Mouse (Mus musculus): ENCODE results near the gene Tiprl. TPM values are rescaled to one million over a fixed set of nuclear protein-coding genes. Genes with fewer than 3 reads are reported as not detected.

Gene Tiprl
- polyA plus RNA-seq, 1 experiment from 2014 or later = 100 TPM

GRCm38 (mm10) chr1:165198951-165199350 lies 37.8 kb downstream of the Tiprl start:
- 73% methylated on average over 1 of the region's 1 CpGs for WGBS
- no peaks in the 10 kb centered on the region for H3K27me3 ChIP-seq (ENCODE audit: control insufficient read depth, insufficient read depth, low read length)
- no peak overlapping the region for H3K4me3 ChIP-seq (ENCODE audit: low read depth, low read length)
- DNase-seq (ENCODE audit: low spot score) (no peak), ATAC-seq (ENCODE audit: insufficient number of reproducible peaks, low FRiP score, low TSS enrichment, low read depth) (no peak)
- no peaks in the 10 kb centered on the region for H3K36me3 ChIP-seq (ENCODE audit: control insufficient read depth, insufficient read depth, low read length)
- H3K4me1 ChIP-seq (ENCODE audit: control insufficient read depth, insufficient read depth, low read length) = 0 out of 2 replicates have a peak, but pooled peaks cover 3% of the 10 kb centered on the region
- no peak overlapping the region for H3K27ac ChIP-seq (replicated peaks; ENCODE audit: low read depth, low read length)
- H3K9me3 ChIP-seq (ENCODE audit: control insufficient read depth, low read length) = no peaks in the 10 kb centered on the region
- no peak overlapping the region for H3K9ac ChIP-seq (ENCODE audit: low read length)
- H3K4me2 ChIP-seq (ENCODE audit: low read depth, severe bottlenecking) = no peak overlapping the region

DNA sequence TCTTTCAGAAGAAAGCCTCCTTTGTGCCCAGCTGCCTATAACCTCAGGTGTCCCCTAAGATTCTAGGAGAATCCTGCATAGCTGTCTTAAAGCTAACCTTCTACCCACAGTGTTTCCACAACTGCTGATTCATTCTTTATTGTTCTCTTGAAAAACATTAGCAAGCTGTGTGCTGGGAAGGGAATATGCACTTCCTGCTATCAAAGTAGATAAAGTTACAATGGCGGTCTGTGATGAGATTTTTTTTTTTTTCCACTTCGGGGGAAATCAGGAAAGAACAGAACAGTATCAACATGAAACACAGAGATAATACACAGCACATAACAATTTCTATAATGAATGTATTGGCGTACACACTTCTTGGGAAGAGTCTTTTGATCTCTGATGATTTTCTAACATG lies 38.9 kb downstream of the Tiprl start:
- no peak for ATAC-seq (ENCODE audit: insufficient number of reproducible peaks, low FRiP score, low TSS enrichment, low read depth)
- no peak overlapping the region for H3K9ac ChIP-seq (ENCODE audit: low read length)
- H3K4me1 ChIP-seq (ENCODE audit: control insufficient read depth, insufficient read depth, low read length) = 0 out of 2 replicates have a peak, but pooled peaks cover 3% of the 10 kb centered on the region
- no peaks in the 10 kb centered on the region for H3K9me3 ChIP-seq (ENCODE audit: control insufficient read depth, low read length)
- H3K36me3 ChIP-seq (ENCODE audit: control insufficient read depth, insufficient read depth, low read length) = no peaks in the 10 kb centered on the region
- no peak overlapping the region for H3K27ac ChIP-seq (replicated peaks; ENCODE audit: low read depth, low read length)
- H3K27me3 ChIP-seq (ENCODE audit: control insufficient read depth, insufficient read depth, low read length) = no peaks in the 10 kb centered on the region
- DNase-seq (ENCODE audit: low spot score) = no peak
- whole genome bisulfite sequencing = 90% methylated on average over 3 of the region's 3 CpGs
- no peak overlapping the region for H3K4me2 ChIP-seq (ENCODE audit: low read depth, severe bottlenecking)
- H3K4me3 ChIP-seq (ENCODE audit: low read depth, low read length) = no peak overlapping the region

DNA sequence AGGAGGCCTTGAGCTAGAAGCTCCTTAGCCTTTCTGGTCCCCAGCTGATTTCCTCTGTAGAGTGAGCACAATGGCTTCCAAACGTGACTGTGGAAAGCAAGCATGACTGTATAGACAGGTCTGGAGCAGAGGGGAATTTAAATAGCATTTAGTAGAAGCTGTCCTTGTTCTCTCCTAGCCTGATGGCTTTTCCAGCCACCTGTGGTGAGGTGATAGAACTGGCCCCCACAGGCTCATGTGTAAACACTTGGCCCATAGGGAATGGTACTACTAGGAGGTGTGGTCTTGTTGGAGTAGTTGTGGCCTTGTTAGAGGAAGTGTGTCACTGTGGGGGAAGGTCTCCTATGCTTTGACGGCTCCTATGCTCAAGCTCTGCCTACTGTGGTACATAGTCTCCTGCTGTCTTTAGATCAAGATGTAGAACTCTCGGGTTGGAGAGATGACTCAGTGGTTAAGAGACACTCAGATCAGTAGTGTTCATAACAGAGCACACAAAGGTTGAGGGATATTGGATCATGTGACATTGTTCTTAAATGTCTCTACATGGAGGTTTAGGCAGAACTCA lies 41.3 kb downstream of the Tiprl start:
- Histone ChIP-seq H3K4me3 (ENCODE audit: low read depth, low read length) (no peak overlapping the region), H3K27me3 (ENCODE audit: control insufficient read depth, insufficient read depth, low read length) (no peaks in the 10 kb centered on the region), H3K4me1 (ENCODE audit: control insufficient read depth, insufficient read depth, low read length) (0 out of 2 replicates have a peak, but pooled peaks cover 3% of the 10 kb centered on the region), H3K9me3 (ENCODE audit: control insufficient read depth, low read length) (no peaks in the 10 kb centered on the region), H3K36me3 (ENCODE audit: control insufficient read depth, insufficient read depth, low read length) (no peaks in the 10 kb centered on the region), H3K9ac (ENCODE audit: low read length) (no peak overlapping the region), H3K4me2 (ENCODE audit: low read depth, severe bottlenecking) (no peak overlapping the region), H3K27ac (replicated peaks; ENCODE audit: low read depth, low read length) (no peak overlapping the region)
- DNase-seq (ENCODE audit: low spot score) (no peak), ATAC-seq (ENCODE audit: insufficient number of reproducible peaks, low FRiP score, low TSS enrichment, low read depth) (no peak)
- WGBS = 79% methylated on average over 3 of the region's 3 CpGs

- Histone ChIP-seq H3K27me3 (ENCODE audit: control insufficient read depth, insufficient read depth, low read length) (no peaks in the 10 kb centered on the region), H3K4me1 (ENCODE audit: control insufficient read depth, insufficient read depth, low read length) (0 out of 2 replicates have a peak, but pooled peaks cover 3% of the 10 kb centered on the region), H3K4me2 (ENCODE audit: low read depth, severe bottlenecking) (peak overlapping the region; percentile 86), H3K27ac (replicated peaks; ENCODE audit: low read depth, low read length) (no peak overlapping the region), H3K9me3 (ENCODE audit: control insufficient read depth, low read length) (no peaks in the 10 kb centered on the region), H3K36me3 (ENCODE audit: control insufficient read depth, insufficient read depth, low read length) (no peaks in the 10 kb centered on the region), H3K4me3 (ENCODE audit: low read depth, low read length) (peak overlapping the region; percentile 75), H3K9ac (ENCODE audit: low read length) (peak overlapping the region; percentile 69)
- DNase-seq (ENCODE audit: low spot score) (no peak), ATAC-seq (ENCODE audit: insufficient number of reproducible peaks, low FRiP score, low TSS enrichment, low read depth) (no peak)
- 10% methylated on average over 5 of the region's 5 CpGs for WGBS
Measured at GRCm38 (mm10) chr1:165194662-165195013, 42.2 kb downstream of the Tiprl start.

GRCm38 (mm10) chr1:165193880-165194661 lies 42.7 kb downstream of the Tiprl start, which contains the start of gene Sft2d2:
Sft2d2 (minus strand) TSS chr1:165194438.
- Histone ChIP-seq H3K4me1 (ENCODE audit: control insufficient read depth, insufficient read depth, low read length) (0 out of 2 replicates have a peak, but pooled peaks cover 3% of the 10 kb centered on the region), H3K4me2 (ENCODE audit: low read depth, severe bottlenecking) (peak within 1 kb of the TSS; percentile 86), H3K4me3 (ENCODE audit: low read depth, low read length) (peak within 1 kb of the TSS; percentile 75), H3K9me3 (ENCODE audit: control insufficient read depth, low read length) (no peaks in the 10 kb centered on the region), H3K36me3 (ENCODE audit: control insufficient read depth, insufficient read depth, low read length) (no peaks in the 10 kb centered on the region), H3K9ac (ENCODE audit: low read length) (peak within 1 kb of the TSS; percentile 69), H3K27me3 (ENCODE audit: control insufficient read depth, insufficient read depth, low read length) (no peaks in the 10 kb centered on the region), H3K27ac (replicated peaks; ENCODE audit: low read depth, low read length) (0 out of 2 replicates have a peak within 1 kb of the TSS, but pooled peaks have one; percentile 4)
- peak; percentile 90 for DNase-seq (ENCODE audit: low spot score)
- WGBS = under 1% methylated on average over 58 of the region's 69 CpGs
- ATAC-seq (ENCODE audit: insufficient number of reproducible peaks, low FRiP score, low TSS enrichment, low read depth) = peak; percentile 93

GRCm38 (mm10) chr1:165193426-165193825 lies 43.4 kb downstream of the Tiprl start:
- DNase-seq (ENCODE audit: low spot score) (peak; percentile 25), ATAC-seq (ENCODE audit: insufficient number of reproducible peaks, low FRiP score, low TSS enrichment, low read depth) (no peak)
- peak overlapping the region; percentile 75 for H3K4me3 ChIP-seq (ENCODE audit: low read depth, low read length)
- H3K4me2 ChIP-seq (ENCODE audit: low read depth, severe bottlenecking) = peak overlapping the region; percentile 86
- peak overlapping the region; percentile 69 for H3K9ac ChIP-seq (ENCODE audit: low read length)
- H3K9me3 ChIP-seq (ENCODE audit: control insufficient read depth, low read length) = no peaks in the 10 kb centered on the region
- 17% methylated on average over 7 of the region's 7 CpGs for WGBS
- 0 out of 2 replicates have a peak, but pooled peaks cover 3% of the 10 kb centered on the region for H3K4me1 ChIP-seq (ENCODE audit: control insufficient read depth, insufficient read depth, low read length)
- 0 out of 2 replicates have a peak overlapping the region, but pooled peaks have one; percentile 4 for H3K27ac ChIP-seq (replicated peaks; ENCODE audit: low read depth, low read length)
- H3K27me3 ChIP-seq (ENCODE audit: control insufficient read depth, insufficient read depth, low read length) = no peaks in the 10 kb centered on the region
- no peaks in the 10 kb centered on the region for H3K36me3 ChIP-seq (ENCODE audit: control insufficient read depth, insufficient read depth, low read length)

GRCm38 (mm10) chr1:165192714-165193264 lies 44.0 kb downstream of the Tiprl start:
- Histone ChIP-seq H3K9ac (ENCODE audit: low read length) (no peak overlapping the region), H3K4me2 (ENCODE audit: low read depth, severe bottlenecking) (0 out of 2 replicates have a peak overlapping the region, but pooled peaks have one; percentile 86), H3K4me3 (ENCODE audit: low read depth, low read length) (no peak overlapping the region), H3K4me1 (ENCODE audit: control insufficient read depth, insufficient read depth, low read length) (0 out of 2 replicates have a peak, but pooled peaks cover 3% of the 10 kb centered on the region), H3K27ac (replicated peaks; ENCODE audit: low read depth, low read length) (no peak overlapping the region), H3K27me3 (ENCODE audit: control insufficient read depth, insufficient read depth, low read length) (no peaks in the 10 kb centered on the region), H3K36me3 (ENCODE audit: control insufficient read depth, insufficient read depth, low read length) (no peaks in the 10 kb centered on the region), H3K9me3 (ENCODE audit: control insufficient read depth, low read length) (no peaks in the 10 kb centered on the region)
- ATAC-seq (ENCODE audit: insufficient number of reproducible peaks, low FRiP score, low TSS enrichment, low read depth) = no peak
- DNase-seq (ENCODE audit: low spot score) = no peak
- WGBS = 67% methylated on average over 10 of the region's 10 CpGs

- DNase-seq (ENCODE audit: low spot score) (no peak), ATAC-seq (ENCODE audit: insufficient number of reproducible peaks, low FRiP score, low TSS enrichment, low read depth) (no peak)
- H3K9me3 ChIP-seq (ENCODE audit: control insufficient read depth, low read length) = no peaks in the 10 kb centered on the region
- WGBS = 85% methylated on average over 4 of the region's 4 CpGs
- 0 out of 2 replicates have a peak, but pooled peaks cover 3% of the 10 kb centered on the region for H3K4me1 ChIP-seq (ENCODE audit: control insufficient read depth, insufficient read depth, low read length)
- H3K27ac ChIP-seq (replicated peaks; ENCODE audit: low read depth, low read length) = no peak overlapping the region
- no peak overlapping the region for H3K4me3 ChIP-seq (ENCODE audit: low read depth, low read length)
- no peaks in the 10 kb centered on the region for H3K36me3 ChIP-seq (ENCODE audit: control insufficient read depth, insufficient read depth, low read length)
- no peak overlapping the region for H3K9ac ChIP-seq (ENCODE audit: low read length)
- H3K27me3 ChIP-seq (ENCODE audit: control insufficient read depth, insufficient read depth, low read length) = no peaks in the 10 kb centered on the region
- no peak overlapping the region for H3K4me2 ChIP-seq (ENCODE audit: low read depth, severe bottlenecking)
Measured at GRCm38 (mm10) chr1:165192102-165192501, 44.7 kb downstream of the Tiprl start.
